Mouse (Mus musculus): Measurements from ENCODE around the gene Akap5.

The Akap5 gene

GRCm38 (mm10) chr12:76311227-76311626 is 13.5 kb upstream of the Akap5 start:
- DNase-seq (ENCODE audit: low spot score in 2 of 2), result no peak

DNA sequence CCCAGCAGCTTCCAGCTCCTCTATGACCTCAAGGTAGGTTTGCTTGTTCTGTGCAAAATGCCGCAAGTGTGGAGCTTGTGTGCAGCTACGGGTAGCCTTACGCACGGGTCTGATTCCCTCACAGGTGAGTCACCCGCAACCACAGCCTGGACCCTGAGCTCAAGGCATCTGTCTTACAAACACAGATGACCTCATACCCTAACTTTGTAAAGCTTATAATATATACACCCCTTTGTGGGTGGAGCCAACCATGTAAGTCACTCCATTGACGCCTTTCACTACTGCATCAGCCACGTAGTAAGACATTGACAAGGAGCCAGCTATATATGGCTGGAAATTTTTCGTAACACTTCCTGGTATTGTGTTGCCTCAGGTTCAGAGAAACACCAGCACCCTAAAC is 12.7 kb upstream of the Akap5 start:
- no peak for DNase-seq (ENCODE audit: low spot score in 2 of 2)

- peak; percentile 15 to 39 for DNase-seq (ENCODE audit: low spot score in 2 of 2)
These were observed 6.1 kb upstream of the Akap5 start for GRCm38 (mm10) chr12:76318282-76319212.

- DNase-seq (ENCODE audit: low spot score in 2 of 2), result no peak
These were observed 1.9 kb downstream of the Akap5 start for GRCm38 (mm10) chr12:76326437-76327220.

GRCm38 (mm10) chr12:76328567-76329354 is 4.1 kb downstream of the Akap5 start:
- DNase-seq (ENCODE audit: low spot score in 2 of 2), result no peak

DNA sequence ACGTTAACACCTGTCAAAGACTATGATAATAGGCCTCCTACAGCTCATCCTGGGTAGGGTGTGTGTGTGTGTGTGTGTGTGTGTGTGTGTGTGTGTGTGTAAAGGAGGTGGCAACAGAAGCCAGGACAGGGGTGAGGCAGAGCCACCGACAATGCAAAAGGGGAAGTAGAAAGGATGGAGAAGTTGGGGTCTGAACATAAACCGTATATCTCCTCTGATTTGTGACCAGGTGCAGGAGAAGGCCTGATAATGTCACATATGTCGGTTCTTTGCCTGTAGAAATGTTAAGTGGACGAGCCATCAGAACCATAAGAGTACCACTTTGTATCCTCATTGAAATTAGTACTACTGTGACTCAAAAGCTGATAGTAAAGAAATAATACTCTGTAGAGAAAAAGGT is 9.0 kb downstream of the Akap5 start:
- no peak for DNase-seq (ENCODE audit: low spot score in 2 of 2)

DNA sequence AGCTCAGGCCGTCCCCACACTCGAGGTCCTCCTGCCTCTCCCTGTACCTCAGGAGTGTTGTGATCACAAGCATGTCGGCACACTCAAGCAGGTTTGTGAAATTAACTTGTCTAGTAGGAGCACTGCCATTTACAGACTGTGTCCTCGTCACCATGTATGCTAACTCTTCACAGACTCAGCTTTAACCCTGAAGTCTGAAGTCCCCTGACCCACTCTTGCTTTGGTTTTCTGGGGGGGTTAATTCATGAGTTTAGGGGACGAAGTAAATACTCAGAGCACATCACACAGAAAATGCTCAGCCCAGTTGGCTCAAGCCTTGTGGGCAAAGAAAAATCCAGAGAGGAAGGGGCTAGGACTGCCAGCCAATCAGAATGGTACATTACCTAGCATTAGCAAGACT is 10.9 kb downstream of the Akap5 start:
- DNase-seq (ENCODE audit: low spot score in 2 of 2), result no peak

- DNase-seq (ENCODE audit: low spot score in 2 of 2), result no peak
These were observed 11.6 kb downstream of the Akap5 start for GRCm38 (mm10) chr12:76336111-76336965.

GRCm38 (mm10) chr12:76341080-76341479 is 16.4 kb downstream of the Akap5 start:
- DNase-seq (ENCODE audit: low spot score in 2 of 2), result peak; percentile 44 to 74

DNA sequence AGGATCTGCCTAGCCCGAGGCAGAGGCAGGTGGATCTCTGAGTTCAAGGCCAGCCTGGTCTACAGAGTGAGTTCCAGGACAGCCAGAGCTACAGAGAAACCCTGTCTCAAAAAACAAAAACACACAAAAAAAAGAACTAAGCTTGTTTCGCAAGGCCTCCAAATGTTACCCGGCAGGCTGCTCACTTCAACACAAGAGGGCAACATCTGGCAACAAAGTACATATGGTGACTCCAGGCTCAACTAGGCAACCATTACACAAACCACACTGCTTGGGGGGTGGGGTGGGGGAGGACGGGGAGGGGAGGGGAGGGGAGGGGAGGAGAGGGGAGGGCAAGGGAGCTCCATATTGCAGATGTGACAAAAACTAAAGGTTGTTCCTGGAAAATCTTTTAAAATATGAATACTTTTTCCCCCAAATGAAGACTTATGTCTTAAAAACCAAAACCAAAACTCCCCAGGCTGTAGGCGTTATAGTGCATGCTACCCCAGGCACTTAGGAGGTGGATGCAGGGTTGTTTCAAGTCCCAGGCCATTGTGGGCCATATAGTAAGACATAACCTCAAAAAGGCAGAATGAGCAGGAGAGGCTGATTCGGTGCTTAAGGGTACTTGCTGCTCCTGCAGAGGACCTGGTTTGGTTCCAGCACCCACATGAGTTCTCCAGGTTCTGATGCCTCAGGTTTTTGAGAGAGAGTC is 21.2 kb downstream of the Akap5 start:
- DNase-seq (ENCODE audit: low spot score in 2 of 2), result peak in 1 of 2 experiments; percentile 35

DNA sequence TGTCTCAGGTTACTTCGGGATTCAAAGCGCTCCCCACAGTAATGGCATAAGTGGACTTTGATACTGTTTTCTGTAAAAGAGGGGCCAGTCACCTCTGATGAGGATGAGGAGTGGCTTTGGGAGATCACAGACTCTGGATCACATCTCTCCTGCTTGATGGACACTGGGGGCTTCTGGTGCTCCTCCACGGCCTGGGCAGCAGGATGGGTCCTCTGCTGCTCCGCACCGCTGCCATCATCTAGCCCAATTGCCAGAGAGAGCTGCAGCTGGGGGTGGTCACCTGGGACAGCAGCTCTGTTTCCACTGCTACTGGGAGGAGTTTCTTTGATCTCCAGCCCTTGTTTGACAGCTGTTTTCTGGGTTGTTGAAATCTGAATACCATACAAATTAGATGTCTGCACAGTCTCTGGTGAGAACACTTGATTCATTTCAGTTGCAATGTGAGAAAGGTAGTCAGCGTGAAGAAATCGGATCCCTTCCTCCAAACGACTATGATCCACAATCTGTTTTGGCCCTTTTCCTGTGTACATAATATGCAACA is 25.1 kb downstream of the Akap5 start:
- no peak for DNase-seq (ENCODE audit: low spot score in 2 of 2)

DNA sequence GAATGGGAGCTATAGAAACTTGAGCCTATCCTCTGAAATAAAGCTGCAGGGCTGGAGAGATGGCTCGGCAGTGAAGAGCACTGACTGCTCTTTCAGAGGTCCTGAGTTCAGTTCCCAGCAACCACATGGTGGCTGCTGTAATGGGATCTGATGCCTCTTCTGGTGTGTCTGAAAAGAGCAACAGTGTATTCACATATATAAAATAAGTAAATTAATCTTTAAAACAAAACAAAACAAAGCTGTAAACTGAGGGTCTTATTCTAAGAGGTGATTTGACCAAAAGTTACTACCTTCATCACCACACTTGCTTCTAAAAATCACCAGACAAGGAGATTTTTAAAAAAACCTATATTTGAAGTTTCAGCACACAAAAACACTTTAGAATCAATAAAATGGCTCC is 36.2 kb downstream of the Akap5 start:
- DNase-seq (ENCODE audit: low spot score in 2 of 2), result no peak

GRCm38 (mm10) chr12:76361405-76362302 is 37.0 kb downstream of the Akap5 start:
- DNase-seq (ENCODE audit: low spot score in 2 of 2), result no peak

DNA sequence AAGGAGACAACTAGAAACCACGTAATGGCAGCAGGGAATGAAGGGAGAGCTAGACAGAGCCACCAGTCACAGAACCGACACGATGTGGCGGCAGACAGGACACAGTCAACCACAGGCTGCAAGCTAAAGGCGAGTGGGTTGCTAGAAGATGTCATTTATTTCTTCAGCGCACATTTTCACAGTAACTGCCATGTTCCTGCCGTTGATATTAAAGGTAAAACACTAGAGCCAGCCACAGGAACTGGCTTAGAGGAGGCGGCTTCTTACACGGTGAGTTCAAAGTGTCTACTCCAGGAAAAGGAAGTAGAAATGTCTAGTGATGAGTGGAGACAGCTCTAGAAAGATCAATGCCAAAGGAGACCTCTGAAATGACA is 37.6 kb downstream of the Akap5 start:
- peak in 1 of 2 experiments; percentile 24 for DNase-seq (ENCODE audit: low spot score in 2 of 2)

GRCm38 (mm10) chr12:76366276-76366675 is 41.6 kb downstream of the Akap5 start:
- no peak for DNase-seq (ENCODE audit: low spot score in 2 of 2)

DNA sequence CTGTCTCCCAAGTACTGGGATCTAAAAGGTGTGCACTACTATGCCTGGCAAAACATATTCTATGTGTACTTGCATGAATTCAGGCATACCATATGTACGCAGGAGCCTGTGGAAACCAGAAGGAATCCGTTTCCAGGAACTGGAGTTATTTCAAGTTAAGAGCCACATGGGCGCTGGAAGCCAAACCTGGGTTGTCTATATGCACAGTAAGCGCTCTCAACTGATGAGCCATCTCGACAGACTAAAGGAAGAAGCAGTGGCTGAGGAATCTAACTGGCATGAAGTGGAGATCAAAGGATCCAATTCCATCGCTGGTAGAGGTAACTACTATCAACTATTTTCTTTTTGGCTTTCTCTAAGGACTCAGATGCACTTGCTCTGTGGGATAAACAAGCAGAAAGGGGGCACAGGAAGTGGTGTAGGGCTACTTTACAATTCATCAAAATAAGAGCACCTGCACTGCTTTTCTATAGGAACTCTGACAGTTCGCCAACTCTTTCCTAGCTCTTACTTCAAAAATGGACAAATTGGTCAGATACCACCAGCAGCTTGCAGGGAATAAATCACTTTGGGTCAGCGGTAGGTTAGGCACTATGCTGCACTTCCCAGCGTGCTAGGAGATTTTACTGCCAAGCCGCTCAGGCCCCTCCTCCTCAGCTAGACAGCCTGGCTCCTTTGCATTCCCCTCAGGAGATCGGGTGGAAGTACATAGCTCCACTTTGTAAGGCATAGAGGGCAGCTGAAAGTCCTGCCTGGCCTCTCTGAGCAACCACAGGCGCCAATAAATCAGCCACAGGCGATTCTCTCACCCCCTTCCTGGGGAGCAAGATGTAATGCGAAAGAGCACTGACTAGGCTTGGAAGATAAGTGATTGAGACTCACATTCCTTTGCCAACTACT is 42.7 kb downstream of the Akap5 start:
- peak; percentile 40 to 50 for DNase-seq (ENCODE audit: low spot score in 2 of 2)

GRCm38 (mm10) chr12:76368201-76368789 is 43.6 kb downstream of the Akap5 start:
- peak; percentile 35 to 41 for DNase-seq (ENCODE audit: low spot score in 2 of 2)

DNA sequence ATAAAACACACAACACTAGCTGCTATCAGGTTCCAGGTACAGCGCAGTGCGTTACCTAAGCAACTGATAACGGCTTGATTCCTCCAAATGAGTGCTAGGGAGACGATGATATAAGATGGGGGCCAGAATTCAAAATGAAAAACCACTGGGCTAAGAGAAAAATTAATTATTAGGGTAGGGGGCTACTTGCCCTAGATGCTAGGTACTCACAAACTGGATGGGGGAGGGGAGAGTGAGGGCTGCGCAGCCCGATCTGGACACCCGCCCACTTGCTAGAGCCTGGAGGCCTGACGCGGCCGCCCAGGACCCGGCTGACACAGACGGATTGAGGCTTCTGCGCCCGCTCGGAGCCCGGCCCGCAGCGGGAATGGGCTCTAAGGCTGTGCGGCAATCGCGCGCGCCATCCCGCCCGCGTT is 44.1 kb downstream of the Akap5 start:
- DNase-seq (ENCODE audit: low spot score in 2 of 2), result no peak
